ENCODE assay signal across 10 mouse cellular contexts in genomic region chr15:61109429-61110128, GRCm38 (mm10).
DNase-seq lines count a peak whose midpoint lies in the region; ATAC-seq and TF ChIP-seq lines count a peak whose summit lies in the region.
"Had no signal": no experiment of that assay in that cellular context is flagged by ENCODE, and none has a peak within 500 bp of the region (broad histone marks: within the 10 kb centered on the region; RNA-seq: fewer than 3 reads in every experiment).

No protein-coding gene starts in this region.

- no peak overlapping the region for H3K4me2 ChIP-seq in forebrain, embryonic 12.5 days
- no peak overlapping the region for H3K4me2 ChIP-seq in forebrain, embryonic 16.5 days (ENCODE audit: low read length)
- no peak overlapping the region for H3K4me2 ChIP-seq in lung, embryonic 14.5 days
- H3K4me2 ChIP-seq in myocyte (ENCODE audit: low read depth), result peak overlapping the region; percentile 49
- H3K4me2 ChIP-seq in midbrain, embryonic 16.5 days (ENCODE audit: low read length), result no peak overlapping the region

- peaks cover 14% of the 10 kb centered on the region for H3K4me1 ChIP-seq in forebrain, embryonic 12.5 days
- H3K4me1 ChIP-seq in forebrain, embryonic 16.5 days (replicated peaks; ENCODE audit: control insufficient read depth, insufficient read depth, low read length), result peaks cover 8% of the 10 kb centered on the region
- no peaks in the 10 kb centered on the region for H3K4me1 ChIP-seq in lung, embryonic 14.5 days (ENCODE audit: insufficient read depth)
- no peaks in the 10 kb centered on the region for H3K4me1 ChIP-seq in midbrain, embryonic 16.5 days (ENCODE audit: control insufficient read depth, insufficient read depth, low read length)

- TF ChIP-seq POLR2A in myocyte (IDR thresholded peaks at IDR 0.05; ENCODE audit: insufficient read length, low read depth), result no peak

- H3K79me2 ChIP-seq in myocyte (ENCODE audit: control insufficient read depth, insufficient read depth), result no peaks in the 10 kb centered on the region

- no peaks in the 10 kb centered on the region for H3K9me3 ChIP-seq in forebrain, embryonic 12.5 days
- no peaks in the 10 kb centered on the region for H3K9me3 ChIP-seq in forebrain, embryonic 16.5 days (ENCODE audit: control insufficient read depth, low read length)
- H3K9me3 ChIP-seq in lung, embryonic 14.5 days (ENCODE audit: low read depth, low read length), result no peaks in the 10 kb centered on the region
- H3K9me3 ChIP-seq in midbrain, embryonic 16.5 days (replicated peaks; ENCODE audit: control insufficient read depth, low read length, poor library complexity, severe bottlenecking), result no peaks in the 10 kb centered on the region

- H3ac ChIP-seq in myocyte (ENCODE audit: control insufficient read depth, insufficient read length), result no peak overlapping the region

- no peak overlapping the region for H3K9ac ChIP-seq in forebrain, embryonic 12.5 days
- H3K9ac ChIP-seq in forebrain, embryonic 16.5 days (replicated peaks; ENCODE audit: low read depth, low read length), result no peak overlapping the region
- H3K9ac ChIP-seq in lung, embryonic 14.5 days, result no peak overlapping the region
- H3K9ac ChIP-seq in midbrain, embryonic 16.5 days (ENCODE audit: low read depth, low read length), result no peak overlapping the region

- H3K27ac ChIP-seq in forebrain, embryonic 12.5 days, result 0 out of 2 replicates have a peak overlapping the region, but pooled peaks have one; percentile 38
- H3K27ac ChIP-seq in forebrain, embryonic 16.5 days (ENCODE audit: low read length), result no peak overlapping the region
- H3K27ac ChIP-seq in lung, embryonic 14.5 days (ENCODE audit: low read depth), result peak overlapping the region; percentile 10
- no peak overlapping the region for H3K27ac ChIP-seq in midbrain, embryonic 16.5 days (ENCODE audit: low read length)

- peak; percentile 45 for DNase-seq in lung, embryonic 14.5 days
- DNase-seq in lung, postnatal 36 days, result no peak
- peak; percentile 54 for DNase-seq in forelimb bud, embryonic 11.5 days (ENCODE audit: low read depth, low spot score)
- DNase-seq in layer of hippocampus, adult 8-10 months (ENCODE audit: low spot score in 2 of 2), result no peak
- DNase-seq: B cell, adult 2 months had no signal

- 0 out of 2 replicates have a peak, but pooled peaks have one; percentile 2 for TF ChIP-seq CTCF in lung, embryonic 14.5 days (IDR thresholded peaks at IDR 0.05; ENCODE audit: low read depth)

- ATAC-seq in forebrain, embryonic 12.5 days (ENCODE audit: low FRiP score), result no peak
- no peak for ATAC-seq in forebrain, embryonic 16.5 days
- ATAC-seq in lung, embryonic 14.5 days (ENCODE audit: insufficient read depth), result no peak
- no peak for ATAC-seq in midbrain, embryonic 16.5 days
- ATAC-seq: inflammation-experienced regulatory T-cells, adult 6 months had no signal

- no peaks in the 10 kb centered on the region for H3K27me3 ChIP-seq in forebrain, embryonic 12.5 days
- H3K27me3 ChIP-seq in forebrain, embryonic 16.5 days (replicated peaks; ENCODE audit: control insufficient read depth, insufficient read depth, low read length), result no peaks in the 10 kb centered on the region
- no peaks in the 10 kb centered on the region for H3K27me3 ChIP-seq in lung, embryonic 14.5 days (ENCODE audit: insufficient read depth, low read length)
- no peaks in the 10 kb centered on the region for H3K27me3 ChIP-seq in myocyte (ENCODE audit: control insufficient read depth, insufficient read depth, insufficient read length)
- no peaks in the 10 kb centered on the region for H3K27me3 ChIP-seq in midbrain, embryonic 16.5 days (ENCODE audit: control insufficient read depth, insufficient read depth, low read depth, low read length)

- no peak overlapping the region for H3K4me3 ChIP-seq in forebrain, embryonic 12.5 days (replicated peaks)
- no peak overlapping the region for H3K4me3 ChIP-seq in forebrain, embryonic 16.5 days (replicated peaks; ENCODE audit: low read length)
- H3K4me3 ChIP-seq in lung, embryonic 14.5 days (ENCODE audit: low read depth, low read length), result no peak overlapping the region
- no peak overlapping the region for H3K4me3 ChIP-seq in myocyte
- no peak overlapping the region for H3K4me3 ChIP-seq in midbrain, embryonic 16.5 days (ENCODE audit: low read depth, low read length)

- no peaks in the 10 kb centered on the region for H3K36me3 ChIP-seq in forebrain, embryonic 12.5 days (replicated peaks)
- H3K36me3 ChIP-seq in forebrain, embryonic 16.5 days (ENCODE audit: control insufficient read depth, insufficient read depth), result no peaks in the 10 kb centered on the region
- no peaks in the 10 kb centered on the region for H3K36me3 ChIP-seq in lung, embryonic 14.5 days (ENCODE audit: insufficient read depth)
- no peaks in the 10 kb centered on the region for H3K36me3 ChIP-seq in myocyte (ENCODE audit: control insufficient read depth, insufficient read depth)
- H3K36me3 ChIP-seq in midbrain, embryonic 16.5 days (ENCODE audit: control insufficient read depth, insufficient read depth, low read length), result no peaks in the 10 kb centered on the region

- 34% methylated on average over 4 of the region's 4 CpGs for WGBS in forebrain, embryonic 12.5 days
- 24% methylated on average over 4 of the region's 4 CpGs for WGBS in forebrain, embryonic 16.5 days
- 27% methylated on average over 4 of the region's 4 CpGs for WGBS in lung, embryonic 14.5 days
- WGBS in midbrain, embryonic 16.5 days, result 29% methylated on average over 4 of the region's 4 CpGs

TF ChIP-seq in myocyte, 11 proteins besides CTCF, POLR2A, EP300 and RAD21:
- peak in 1 of 3 experiments; percentile 69 for TF ChIP-seq MYOG (IDR thresholded peaks at IDR 0.05; ENCODE audit: control insufficient read depth in 1 of 3, insufficient read depth in 1 of 3, insufficient read length in 2 of 3, low read depth in 2 of 3)
- TF ChIP-seq SRF (IDR thresholded peaks at IDR 0.05; ENCODE audit: control insufficient read depth, insufficient read length, low read depth), result no peak
- peak in 2 of 3 experiments; percentile 61 to 63 for TF ChIP-seq MYOD1 (IDR thresholded peaks at IDR 0.05; ENCODE audit: control insufficient read depth in 1 of 3, insufficient read length in 2 of 3, low read depth in 2 of 3)

Comparison
In these comparisons a context has a peak if more than half of its experiments do, and no peak if none do; other contexts are left out.
1. H3K27ac ChIP-seq: peak in forebrain, embryonic 12.5 days (single experiment) and lung, embryonic 14.5 days (single experiment); none in forebrain, embryonic 16.5 days (single experiment) and midbrain, embryonic 16.5 days (single experiment).
2. DNase-seq: peak in lung, embryonic 14.5 days (single experiment) and forelimb bud, embryonic 11.5 days (single experiment); none in lung, postnatal 36 days (single experiment) and layer of hippocampus, adult 8-10 months (0 of 2).